Mouse (Mus musculus): Measurements from ENCODE around the gene Colgalt2. TPM values are rescaled to one million over a fixed set of nuclear protein-coding genes. Genes with fewer than 3 reads are reported as not detected.

Colgalt2 gene
- 2.1 and 2.2 TPM in 2 replicates for polyA plus RNA-seq (2021; fragmentation: Nextera tagmentation)
- long read RNA-seq, experiment 1, full-length matches to known transcripts, result 2 of 4 reads
- long read RNA-seq, experiment 1, partial matches to known transcripts, result 0 of 4 reads
- long read RNA-seq, experiment 1, other reads (novel, unspliced or antisense), result 2 of 4 reads
- long read RNA-seq, experiment 2, full-length matches to known transcripts, result 27 of 35 reads
- long read RNA-seq, experiment 2, partial matches to known transcripts, result 5 of 35 reads
- long read RNA-seq, experiment 2, other reads (novel, unspliced or antisense), result 3 of 35 reads

GRCm38 (mm10) chr1:152399790-152400555 lies at the start of gene Colgalt2:
Gene Colgalt2, plus strand, starts transcription at chr1:152399830.

DNA sequence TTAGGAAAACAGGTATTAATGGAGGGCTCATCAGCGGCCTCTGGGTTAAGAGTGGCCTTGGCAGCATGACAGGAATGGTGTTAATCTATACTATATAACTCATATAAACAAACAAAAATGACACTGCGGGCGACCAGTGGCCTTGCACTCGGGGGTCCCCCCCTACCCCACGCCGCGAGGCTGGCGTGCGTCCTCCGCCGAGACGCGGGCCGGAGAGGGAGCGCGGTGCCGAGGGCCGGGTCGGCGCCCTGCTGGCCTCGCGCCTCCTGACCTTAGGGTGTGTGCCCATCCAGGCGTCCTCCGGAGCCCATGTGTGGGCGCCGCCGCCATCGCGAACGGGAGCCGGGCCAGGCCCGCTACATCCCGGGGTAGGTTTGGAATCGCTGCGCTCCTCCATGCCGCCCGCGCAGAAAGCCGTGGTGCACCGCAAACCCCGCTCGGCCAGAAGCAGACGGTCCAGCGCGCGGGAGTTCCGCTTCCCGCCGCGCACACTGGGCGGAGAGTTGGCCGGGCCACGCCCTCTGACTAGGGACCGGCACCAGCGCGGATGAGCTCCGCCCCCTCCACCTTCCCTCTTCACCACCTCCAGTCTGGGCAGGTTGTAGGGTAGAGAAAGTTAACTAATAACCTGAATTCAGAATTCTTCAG lies 13.3 kb upstream of the Colgalt2 start, which contains the start of gene Tsen15:
Tsen15 (minus strand) TSS at position 501 of the 648 bp plus-strand sequence.

Other genes starting within 250 kb of the Colgalt2 start
- 63.3 TPM in 2 replicates for gene Tsen15, start 13.1 kb upstream of the Colgalt2 start, polyA plus RNA-seq (2021; fragmentation: Nextera tagmentation)